44 mouse cellular contexts compared by ENCODE assay signal in the genomic region with DNA sequence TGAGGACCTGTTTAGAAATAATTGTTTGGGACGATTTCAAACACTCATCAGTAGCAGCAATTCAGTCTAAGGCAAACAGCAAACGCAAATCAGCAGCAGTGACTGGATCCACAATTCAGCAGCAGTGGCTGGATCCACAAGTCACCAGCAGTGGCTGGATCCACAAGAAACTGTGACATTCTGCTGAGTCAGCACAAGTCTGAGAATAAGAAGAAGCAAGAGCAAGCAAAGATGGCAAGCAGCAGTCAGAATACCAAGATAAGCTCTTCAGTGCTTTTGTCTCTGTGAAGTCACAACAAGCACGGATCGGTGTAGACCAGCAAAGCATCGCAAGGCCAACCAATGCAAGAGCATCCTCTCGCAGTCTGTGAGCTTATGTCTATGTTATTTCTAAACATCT. TPM values are rescaled to one million over a fixed set of nuclear protein-coding genes. Genes with fewer than 3 reads are reported as not detected.
"Had no signal": no experiment of that assay in that cellular context is flagged by ENCODE, and none has a peak within 500 bp of the region (broad histone marks: within the 10 kb centered on the region; RNA-seq: fewer than 3 reads in every experiment).

No protein-coding gene starts in this region.

- H3K4me2 ChIP-seq: limb, embryonic 12.5 days; limb, embryonic 13.5 days; limb, embryonic 15.5 days; liver, embryonic 11.5 days; liver, embryonic 12.5 days; liver, embryonic 13.5 days; liver, embryonic 15.5 days; lung, embryonic 14.5 days; lung, embryonic 15.5 days; midbrain, embryonic 11.5 days; midbrain, embryonic 12.5 days; midbrain, embryonic 13.5 days; midbrain, embryonic 15.5 days had no signal

- H3K4me1 ChIP-seq: limb, embryonic 10.5 days; limb, embryonic 12.5 days; limb, embryonic 13.5 days; limb, embryonic 15.5 days; liver, embryonic 12.5 days; liver, embryonic 13.5 days; liver, embryonic 15.5 days; lung, embryonic 15.5 days; megakaryocyte, embryonic 14.5 days had no signal

- H3K36me3 ChIP-seq: limb, embryonic 10.5 days; limb, embryonic 12.5 days; limb, embryonic 13.5 days; limb, embryonic 15.5 days; liver, embryonic 12.5 days; liver, embryonic 13.5 days; liver, embryonic 15.5 days; lung, embryonic 15.5 days; midbrain, embryonic 10.5 days; midbrain, embryonic 12.5 days; midbrain, embryonic 13.5 days; midbrain, embryonic 15.5 days had no signal

- H3K4me3 ChIP-seq: limb, embryonic 10.5 days; limb, embryonic 12.5 days; limb, embryonic 13.5 days; limb, embryonic 15.5 days; liver, embryonic 12.5 days; liver, embryonic 13.5 days; liver, embryonic 15.5 days; lung, embryonic 15.5 days; megakaryocyte, embryonic 14.5 days; midbrain, embryonic 10.5 days; midbrain, embryonic 12.5 days; midbrain, embryonic 13.5 days; midbrain, embryonic 15.5 days; myocyte had no signal

- DNase-seq: left cerebral cortex, postnatal 4 days; liver; liver, embryonic 13.5 days; liver, postnatal 0 days; lung, adult 18-20 months; lung, adult 2 months; lung, embryonic 14.5 days; lung, postnatal 10 days; lung, postnatal 14 days; lung, postnatal 36 days; lung, postnatal 4 days; midbrain, embryonic 14.5 days had no signal

- H3K9ac ChIP-seq: limb, embryonic 12.5 days; limb, embryonic 13.5 days; limb, embryonic 15.5 days; liver, embryonic 12.5 days; liver, embryonic 13.5 days; liver, embryonic 14.5 days; liver, embryonic 15.5 days; liver, postnatal 0 days; lung, embryonic 14.5 days; lung, embryonic 15.5 days; midbrain, embryonic 12.5 days; midbrain, embryonic 13.5 days; midbrain, embryonic 15.5 days had no signal

- H3K9me3 ChIP-seq: limb, embryonic 10.5 days; limb, embryonic 12.5 days; limb, embryonic 13.5 days; limb, embryonic 15.5 days; liver, embryonic 12.5 days; liver, embryonic 13.5 days; liver, embryonic 15.5 days; lung, embryonic 15.5 days; megakaryocyte, embryonic 14.5 days; midbrain, embryonic 10.5 days; midbrain, embryonic 12.5 days; midbrain, embryonic 13.5 days; midbrain, embryonic 15.5 days had no signal

- H3K27ac ChIP-seq: limb, embryonic 10.5 days; limb, embryonic 12.5 days; limb, embryonic 13.5 days; limb, embryonic 15.5 days; liver, embryonic 12.5 days; liver, embryonic 13.5 days; liver, embryonic 14.5 days; liver, embryonic 15.5 days; lung, embryonic 15.5 days; macrophage; midbrain, embryonic 10.5 days; midbrain, embryonic 12.5 days; midbrain, embryonic 13.5 days; midbrain, embryonic 15.5 days had no signal

RNA-seq across cellular contexts. Expression of gene Olig3, which starts 12.3 kb away (rescaled TPM):
- total RNA-seq: left cerebral cortex, postnatal 10 days; left cerebral cortex, postnatal 14 days; left cerebral cortex, postnatal 25 days; left cerebral cortex, postnatal 36 days; left cerebral cortex, postnatal 4 days; liver, adult 2 months; megakaryocyte progenitor cell, adult 5-6 weeks; megakaryocyte, adult 5-6 weeks; megakaryocyte-erythroid progenitor cell, adult 5-6 weeks; monocyte, adult 5-6 weeks had no signal
- polyA plus RNA-seq: limb, embryonic 10.5 days; limb, embryonic 11.5 days; limb, embryonic 12.5 days; limb, embryonic 13.5 days; limb, embryonic 14.5 days; limb, embryonic 15.5 days; liver, adult 2 months; liver, embryonic 11.5 days; liver, embryonic 12.5 days; liver, embryonic 13.5 days; liver, embryonic 14.5 days; liver, embryonic 15.5 days; liver, embryonic 16.5 days; liver, postnatal 0 days; lung, embryonic 14.5 days; lung, embryonic 15.5 days; lung, embryonic 16.5 days; lung, postnatal 0 days; macrophage; midbrain, postnatal 0 days; myocyte had no signal
